Mouse (Mus musculus) brain, embryonic 18.5 days (tissue): ENCODE measurements around the gene Mars.

Experiments
- DNase-seq: peaks from one replicate; pipeline ENCODE4 v3.0.0-alpha.2; 2012; ENCODE audit warnings: low read depth, low spot score

The Mars gene

DNA sequence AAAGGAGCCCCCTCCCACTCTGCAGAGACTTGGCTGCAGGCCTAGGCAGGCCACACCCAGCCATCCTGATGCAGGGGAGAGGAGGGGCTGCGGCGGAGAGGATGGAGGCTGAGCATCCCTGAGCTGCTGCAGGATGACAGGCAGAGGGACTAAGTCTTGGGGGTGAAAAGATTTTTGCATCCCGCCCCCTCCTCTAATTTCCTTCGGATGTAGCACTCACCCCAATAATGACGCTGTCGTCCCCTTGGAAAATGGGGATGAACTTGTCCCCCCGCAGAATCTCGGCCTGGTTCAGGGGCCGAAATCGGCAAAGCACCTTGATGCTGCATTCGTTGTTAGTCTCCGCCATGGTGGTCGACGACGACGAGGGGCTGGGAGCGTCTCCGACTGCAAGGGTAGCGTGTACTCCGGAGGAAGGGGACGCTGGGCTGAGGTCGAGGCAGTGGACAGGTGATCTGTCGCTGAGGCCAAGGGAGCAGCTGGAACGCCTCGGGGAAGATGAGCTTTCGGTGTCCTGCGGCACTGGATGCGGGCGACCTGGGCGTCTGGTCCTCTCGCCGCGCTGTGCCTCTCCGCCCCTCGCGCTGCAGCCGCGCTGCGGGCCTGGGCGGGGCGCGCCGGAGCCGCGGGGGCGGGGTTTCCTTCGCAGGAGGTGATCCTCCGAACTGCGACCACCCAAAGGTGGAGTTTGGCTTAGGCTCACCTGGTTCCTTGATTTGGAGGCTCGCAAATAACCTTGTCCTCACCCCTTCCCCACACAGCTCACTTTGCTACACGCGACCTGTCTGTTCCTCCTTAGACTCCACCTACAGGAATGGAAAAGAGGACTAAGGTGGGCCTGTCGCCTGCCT, 48.8 kb downstream of the Mars start, which contains the start of gene Kif5a:
Gene Kif5a, minus strand, starts transcription at position 801 of the 851 bp plus-strand sequence.
- DNase-seq: peak; percentile 34

DNA sequence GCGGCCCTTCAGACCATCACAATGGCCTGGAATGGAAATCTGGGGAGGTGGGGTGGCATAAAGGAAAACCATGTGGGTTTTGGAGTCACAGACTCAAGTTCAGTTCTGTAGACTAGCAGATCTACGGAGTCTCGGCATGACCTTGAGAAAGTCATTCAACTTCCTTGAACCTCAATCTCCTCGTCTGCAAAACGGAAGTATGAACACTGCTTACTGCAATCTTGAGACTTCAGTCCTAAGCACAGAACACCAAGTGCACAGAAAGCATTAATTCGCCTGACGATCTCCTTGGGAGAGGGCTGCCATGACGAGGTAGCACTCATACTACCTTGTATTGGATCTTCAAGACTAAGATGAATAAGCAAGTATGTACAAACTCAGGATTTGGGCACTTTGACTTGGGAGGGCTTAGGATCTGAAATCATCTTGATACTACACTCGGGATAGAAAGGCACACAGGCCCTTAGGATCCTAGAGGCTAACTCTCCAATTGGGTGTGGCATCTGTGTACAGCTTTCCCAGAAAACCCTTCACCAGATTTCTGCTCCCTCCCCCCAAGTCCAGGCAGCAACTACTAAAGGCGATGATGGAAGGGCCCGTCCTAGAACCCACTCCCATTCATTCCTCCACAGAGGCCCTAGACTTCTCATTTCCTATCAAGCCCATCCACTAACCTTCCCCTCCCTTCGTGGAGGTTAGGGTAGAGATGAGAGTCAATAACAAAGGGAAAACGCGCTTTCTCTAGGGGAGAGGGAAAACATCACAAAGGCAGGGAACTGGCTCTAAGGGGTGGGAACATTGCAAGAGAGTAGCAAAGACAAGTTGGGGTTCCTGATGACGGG, 49.7 kb downstream of the Mars start:
- DNase-seq: no peak

DNA sequence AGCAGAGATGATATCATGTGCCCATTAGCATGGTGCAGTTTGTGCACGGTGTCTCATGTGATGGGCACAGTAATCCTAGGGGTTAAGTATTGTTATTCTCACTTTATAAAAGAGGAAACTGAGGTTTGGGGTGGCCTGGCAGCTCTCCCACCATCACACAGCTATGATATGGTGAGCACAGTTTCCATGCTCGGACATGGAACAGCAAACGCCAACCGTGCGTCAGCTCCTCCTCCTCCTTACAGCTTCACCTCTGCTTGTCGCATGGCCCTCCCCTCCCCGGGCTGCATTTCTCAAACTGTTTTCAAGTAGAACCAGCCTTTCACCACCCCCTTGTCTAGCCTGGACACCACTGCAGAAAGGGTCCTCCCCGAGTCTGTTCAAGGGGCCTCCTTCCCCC, 53.1 kb downstream of the Mars start:
- no peak for DNase-seq

DNA sequence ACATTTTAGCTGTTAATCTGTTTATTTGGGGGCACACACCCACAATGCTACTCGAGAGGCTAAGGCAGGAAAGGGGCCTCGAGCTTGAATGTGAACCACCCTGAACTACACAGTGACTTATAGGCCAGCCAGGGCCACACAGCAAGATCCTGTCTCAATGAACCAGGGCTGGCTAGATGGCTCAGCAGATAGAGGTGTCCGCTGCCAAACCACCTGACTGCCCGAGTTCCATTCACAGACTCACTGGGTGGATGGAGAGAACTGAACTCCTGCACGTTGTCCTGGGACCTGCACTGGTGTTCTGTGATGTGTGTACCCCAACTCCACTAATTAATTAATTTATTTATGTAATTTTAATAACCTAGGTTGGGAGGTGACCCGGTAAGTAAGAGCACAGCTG, 53.8 kb downstream of the Mars start:
- DNase-seq: no peak

GRCm38 (mm10) chr10:127255625-127256345, 55.8 kb downstream of the Mars start:
- no peak for DNase-seq

DNA sequence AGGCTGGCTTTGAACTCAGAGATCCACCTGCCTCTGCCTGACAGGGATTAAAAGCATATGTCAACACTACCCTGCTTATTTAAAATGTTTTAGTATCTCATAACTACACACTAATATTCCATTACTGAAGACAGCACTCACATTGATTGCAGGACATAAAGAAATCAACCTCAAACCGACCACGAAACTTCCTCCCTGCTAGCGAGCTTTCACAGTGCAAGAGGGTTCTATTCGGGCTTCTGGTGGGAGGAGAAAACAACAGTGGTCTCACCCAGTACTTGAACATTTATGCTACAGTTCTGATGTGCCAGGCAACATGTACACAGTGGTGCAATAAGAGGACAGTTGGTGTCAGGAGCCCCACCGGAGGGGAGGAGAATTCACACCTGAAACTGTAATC, 60.8 kb downstream of the Mars start:
- no peak for DNase-seq
